Mouse (Mus musculus): ENCODE data around the gene Catsper4. TPM values are rescaled to one million over a fixed set of nuclear protein-coding genes. Genes with fewer than 3 reads are reported as not detected.

The Catsper4 gene
- polyA plus RNA-seq, 1 experiment from 2014 or later: not detected

DNA sequence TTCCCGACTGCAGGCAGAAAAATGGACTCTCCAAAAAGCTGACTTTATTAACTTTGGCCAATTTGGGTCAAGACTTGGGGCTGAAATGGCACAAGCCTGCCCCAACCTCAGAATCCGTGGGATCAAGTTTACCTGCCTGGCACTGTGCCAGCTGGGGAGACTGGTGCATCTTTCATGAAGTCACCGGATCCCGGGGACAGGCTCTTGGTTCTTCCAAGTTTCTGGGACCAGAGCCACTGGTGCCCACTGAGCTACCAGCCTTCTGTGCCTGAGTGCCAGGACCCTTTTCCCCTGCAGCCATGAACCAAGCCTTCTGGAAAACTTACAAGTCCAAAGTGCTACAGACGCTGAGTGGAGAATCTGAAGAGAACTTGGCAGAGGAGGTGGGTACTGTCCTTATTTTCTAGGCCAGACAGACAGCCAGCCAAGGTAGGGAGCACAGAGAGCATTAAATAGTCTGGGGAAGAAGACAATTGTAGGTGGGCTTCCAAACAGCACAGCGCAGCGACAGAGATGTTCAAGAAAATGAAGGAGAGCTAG, 19.6 kb upstream of the Catsper4 start, which contains the start of gene Gm30191:
Gene Gm30191, plus strand, starts transcription at position 217 of the 540 bp plus-strand sequence.
- H3K27ac ChIP-seq: peak within 1 kb of the TSS; percentile 27; the same call in 1 of the 2 replicates
- 68% methylated on average over 7 of the region's 7 CpGs for WGBS
- H3K27me3 ChIP-seq (replicated peaks): peaks cover 41% of the 10 kb centered on the region
- no peak within 1 kb of the TSS; the same call in 1 of the 2 replicates for H3K9ac ChIP-seq
- no peak for ATAC-seq (replicated peaks)
- H3K4me1 ChIP-seq: peaks cover 50% of the 10 kb centered on the region
- peak within 1 kb of the TSS; percentile 71 for H3K4me3 ChIP-seq
- no peaks in the 10 kb centered on the region for H3K36me3 ChIP-seq (replicated peaks)
- no peaks in the 10 kb centered on the region for H3K9me3 ChIP-seq
- peak within 1 kb of the TSS; percentile 92 for H3K4me2 ChIP-seq

DNA sequence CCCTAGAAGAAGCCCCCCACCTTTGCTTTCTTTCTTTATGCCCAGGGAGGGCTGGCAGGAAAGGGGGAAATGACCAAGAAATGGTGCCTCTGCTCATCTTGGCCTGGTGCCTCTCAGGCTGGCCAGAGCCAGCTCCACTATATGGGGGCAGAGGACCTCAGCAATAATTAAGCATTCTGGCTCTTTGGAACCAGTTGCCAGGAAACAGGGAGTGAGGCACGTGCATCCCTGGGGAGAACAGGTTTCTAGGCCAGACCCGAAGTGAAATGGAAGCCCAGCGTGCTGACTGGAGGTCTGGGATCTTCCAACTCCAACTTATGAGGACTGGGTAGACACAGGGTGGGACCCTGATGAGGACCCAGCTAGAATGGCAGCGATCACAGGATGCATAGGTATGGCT, 19.1 kb upstream of the Catsper4 start:
- 0 out of 2 replicates have a peak overlapping the region, but pooled peaks have one; percentile 27 for H3K27ac ChIP-seq
- peaks cover 45% of the 10 kb centered on the region for H3K4me1 ChIP-seq
- no peaks in the 10 kb centered on the region for H3K36me3 ChIP-seq (replicated peaks)
- no peak overlapping the region for H3K9ac ChIP-seq
- ATAC-seq (replicated peaks): no peak
- no peaks in the 10 kb centered on the region for H3K9me3 ChIP-seq
- peak overlapping the region; percentile 92; the same call in 1 of the 2 replicates for H3K4me2 ChIP-seq
- WGBS: 24% methylated on average over 4 of the region's 4 CpGs
- peaks cover 39% of the 10 kb centered on the region for H3K27me3 ChIP-seq (replicated peaks)
- H3K4me3 ChIP-seq: no peak overlapping the region

DNA sequence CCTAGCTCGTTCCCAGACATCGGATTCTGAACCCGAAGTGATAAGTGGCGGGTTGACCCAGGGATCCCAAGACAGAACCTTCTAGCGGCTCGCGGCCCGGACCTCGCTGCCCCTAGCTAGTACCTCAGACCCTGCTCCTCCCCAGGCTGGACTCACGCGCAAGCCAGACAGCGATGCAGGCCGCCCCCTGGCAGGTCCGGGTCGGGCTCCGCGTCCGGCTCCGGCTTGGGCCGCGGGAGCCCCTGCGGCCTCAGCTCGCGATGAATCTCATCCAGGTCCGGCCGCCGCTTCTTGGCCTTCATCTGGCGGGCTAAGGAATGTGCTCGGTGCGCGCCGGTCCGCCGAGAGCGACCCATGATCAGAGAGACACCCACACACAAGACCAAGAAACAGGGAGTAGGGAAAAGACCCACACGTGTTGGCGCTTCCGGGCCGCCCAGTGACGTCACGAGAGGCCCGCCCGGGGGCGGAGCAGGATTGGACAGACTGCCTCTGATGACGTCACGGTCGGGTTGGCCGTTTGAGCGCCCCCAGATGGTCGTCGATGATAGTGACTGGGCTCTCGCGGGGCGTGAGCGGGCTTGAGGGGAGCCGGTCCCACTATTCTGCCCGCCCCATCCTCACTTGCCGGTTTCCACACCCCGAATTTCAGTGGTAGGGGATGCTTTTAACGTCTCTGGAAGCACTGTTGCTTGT, 18.1 kb upstream of the Catsper4 start, which contains the start of gene Zfp593:
Gene Zfp593, minus strand, starts transcription at position 445 of the 696 bp plus-strand sequence.
- under 1% methylated on average over 60 of the region's 60 CpGs for WGBS
- Histone ChIP-seq H3K9ac (peak within 1 kb of the TSS; percentile 68), H3K9me3 (no peaks in the 10 kb centered on the region), H3K27me3 (replicated peaks) (peaks cover 31% of the 10 kb centered on the region), H3K36me3 (replicated peaks) (no peaks in the 10 kb centered on the region), H3K4me3 (peak within 1 kb of the TSS; percentile 71), H3K4me2 (peak within 1 kb of the TSS; percentile 92), H3K27ac (peak within 1 kb of the TSS; percentile 27; the same call in 1 of the 2 replicates), H3K4me1 (peaks cover 35% of the 10 kb centered on the region)
- ATAC-seq (replicated peaks): peak; percentile 85

DNA sequence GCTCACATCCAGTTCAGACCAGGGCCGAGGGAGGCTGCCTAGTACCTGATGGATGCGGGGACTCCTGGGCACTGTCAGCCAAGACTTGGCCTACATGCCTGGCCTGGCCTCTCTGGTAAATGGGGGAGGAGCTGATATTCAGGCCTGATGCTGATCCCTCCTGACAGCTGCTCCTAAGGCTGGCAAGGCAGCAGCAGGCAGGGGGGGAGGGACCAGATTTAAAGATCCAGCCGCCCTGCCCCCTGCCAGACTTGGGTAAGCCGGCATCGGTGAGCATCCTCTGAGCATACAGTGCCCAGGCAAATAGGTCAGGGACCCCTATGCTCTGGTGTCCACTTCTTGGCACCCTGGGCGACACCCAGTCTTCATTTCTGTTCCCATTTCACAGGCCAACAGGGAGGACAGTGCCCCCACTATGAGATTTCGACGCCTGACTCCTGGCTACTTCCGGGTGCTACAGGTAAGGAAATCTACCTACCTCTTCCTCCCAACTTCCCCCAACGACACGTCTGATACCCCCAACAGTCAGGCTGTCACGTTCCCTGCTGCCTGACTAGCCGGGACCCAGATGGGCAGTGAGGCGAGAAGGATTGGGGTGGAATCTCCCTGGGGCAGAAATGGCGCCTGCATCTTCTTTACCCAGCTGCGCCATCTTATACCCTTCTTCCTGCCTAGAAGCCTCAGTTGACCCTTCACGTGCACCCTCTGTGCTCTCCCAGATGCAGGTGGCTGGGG, 16.5 kb upstream of the Catsper4 start, which contains the start of gene E130218I03Rik:
Gene E130218I03Rik, plus strand, starts transcription at position 147 of the 735 bp plus-strand sequence.
- no peaks in the 10 kb centered on the region for H3K36me3 ChIP-seq (replicated peaks)
- H3K27me3 ChIP-seq (replicated peaks): peaks cover 28% of the 10 kb centered on the region
- WGBS: 90% methylated on average over 17 of the region's 17 CpGs
- peak within 1 kb of the TSS; percentile 71 for H3K4me3 ChIP-seq
- no peak within 1 kb of the TSS for H3K27ac ChIP-seq
- H3K9ac ChIP-seq: no peak within 1 kb of the TSS
- no peaks in the 10 kb centered on the region for H3K9me3 ChIP-seq
- peaks cover 26% of the 10 kb centered on the region for H3K4me1 ChIP-seq
- peak within 1 kb of the TSS; percentile 92 for H3K4me2 ChIP-seq
- ATAC-seq (replicated peaks): no peak

DNA sequence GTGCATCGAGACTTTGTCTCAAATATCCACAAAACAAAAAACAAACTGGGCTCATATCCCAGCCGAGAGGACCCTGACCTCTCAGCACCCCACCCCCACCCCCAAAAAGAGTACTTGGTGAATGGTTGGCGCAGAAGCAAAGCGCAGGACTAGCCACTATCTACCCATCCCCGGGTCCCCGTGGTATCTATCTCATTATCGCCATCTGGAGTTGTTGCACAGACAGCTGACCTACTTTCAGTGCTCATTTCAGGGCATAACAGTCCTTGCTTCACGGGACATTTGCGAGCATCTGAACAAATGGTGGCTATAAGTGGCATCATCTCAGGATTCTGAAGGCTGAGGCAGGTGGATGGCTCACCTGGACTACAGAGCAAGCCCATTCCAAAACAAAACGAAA, 11.5 kb upstream of the Catsper4 start:
- H3K36me3 ChIP-seq (replicated peaks): no peaks in the 10 kb centered on the region
- no peak overlapping the region for H3K27ac ChIP-seq
- H3K9me3 ChIP-seq: no peaks in the 10 kb centered on the region
- H3K4me3 ChIP-seq: no peak overlapping the region
- H3K4me1 ChIP-seq: peaks cover 10% of the 10 kb centered on the region
- H3K4me2 ChIP-seq: peak overlapping the region; percentile 34; the same call in 1 of the 2 replicates
- H3K9ac ChIP-seq: no peak overlapping the region
- H3K27me3 ChIP-seq (replicated peaks): peaks cover 16% of the 10 kb centered on the region
- ATAC-seq (replicated peaks): no peak
- WGBS: 15% methylated on average over 10 of the region's 10 CpGs

DNA sequence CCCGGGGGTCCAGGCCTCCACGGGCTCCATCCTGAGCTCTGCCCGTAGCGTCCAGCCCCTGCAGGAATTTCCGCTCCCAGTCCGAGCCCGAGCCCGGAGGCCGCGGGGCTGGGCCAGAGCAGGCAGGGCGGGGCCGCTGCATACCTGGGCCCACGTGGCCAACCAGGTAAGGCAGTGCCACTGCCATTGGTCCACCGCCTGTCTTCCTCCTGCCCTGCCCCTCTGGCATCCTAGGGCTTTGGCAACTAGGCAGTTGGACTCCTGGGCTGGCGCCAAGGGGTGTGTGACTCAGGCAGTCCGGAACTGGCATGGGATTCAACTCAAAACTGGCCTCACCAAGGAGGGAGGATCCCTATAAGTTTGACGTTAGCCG, 11.1 kb upstream of the Catsper4 start, which contains the start of gene Cnksr1:
Gene Cnksr1, minus strand, starts transcription at position 121 of the 373 bp plus-strand sequence.
- H3K4me3 ChIP-seq: no peak within 1 kb of the TSS
- no peaks in the 10 kb centered on the region for H3K9me3 ChIP-seq
- H3K9ac ChIP-seq: no peak within 1 kb of the TSS
- H3K36me3 ChIP-seq (replicated peaks): no peaks in the 10 kb centered on the region
- H3K27me3 ChIP-seq (replicated peaks): peaks cover 16% of the 10 kb centered on the region
- H3K4me2 ChIP-seq: peak within 1 kb of the TSS; percentile 34; the same call in 1 of the 2 replicates
- 3% methylated on average over 18 of the region's 18 CpGs for WGBS
- H3K4me1 ChIP-seq: peaks cover 10% of the 10 kb centered on the region
- ATAC-seq (replicated peaks): no peak
- H3K27ac ChIP-seq: no peak within 1 kb of the TSS

DNA sequence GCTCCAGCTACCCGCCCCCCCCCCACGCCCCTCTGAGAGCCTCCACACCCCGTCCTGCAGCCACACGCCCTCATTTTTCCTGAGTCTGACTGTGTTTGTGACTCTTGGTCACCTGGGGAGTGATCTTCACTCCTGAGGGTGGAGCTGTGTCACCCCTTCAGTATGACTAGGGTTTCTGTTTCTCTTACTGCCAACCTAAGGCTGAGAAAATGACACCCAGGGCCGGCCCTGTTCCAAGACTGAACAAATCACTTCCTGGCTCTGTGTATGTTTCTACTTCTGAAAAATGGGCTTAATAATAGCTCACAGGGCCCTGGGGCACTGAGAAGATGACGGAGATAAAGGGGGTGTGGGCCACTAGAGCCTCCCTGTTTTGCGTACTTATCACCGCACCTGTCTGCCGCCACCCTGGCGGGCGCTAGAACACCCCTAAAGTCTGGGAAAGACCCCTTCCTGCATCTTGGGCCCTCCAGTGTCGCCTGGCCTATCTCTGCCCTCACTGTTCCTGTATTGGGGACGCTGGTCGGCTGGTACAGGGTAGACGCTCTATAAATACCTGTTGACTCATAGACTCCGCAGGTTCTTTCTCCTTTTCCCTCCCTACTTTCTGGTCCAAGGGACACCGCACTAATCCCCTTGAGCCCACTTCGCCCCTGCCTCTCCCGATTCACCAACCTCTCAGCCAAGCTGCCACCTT, 10.5 kb upstream of the Catsper4 start:
- ATAC-seq (replicated peaks): no peak
- H3K9me3 ChIP-seq: no peaks in the 10 kb centered on the region
- H3K27ac ChIP-seq: no peak overlapping the region
- no peak overlapping the region for H3K4me3 ChIP-seq
- H3K36me3 ChIP-seq (replicated peaks): no peaks in the 10 kb centered on the region
- peak overlapping the region; percentile 34; the same call in 1 of the 2 replicates for H3K4me2 ChIP-seq
- H3K27me3 ChIP-seq (replicated peaks): peaks cover 16% of the 10 kb centered on the region
- peaks cover 10% of the 10 kb centered on the region for H3K4me1 ChIP-seq
- no peak overlapping the region for H3K9ac ChIP-seq
- WGBS: 32% methylated on average over 19 of the region's 19 CpGs

DNA sequence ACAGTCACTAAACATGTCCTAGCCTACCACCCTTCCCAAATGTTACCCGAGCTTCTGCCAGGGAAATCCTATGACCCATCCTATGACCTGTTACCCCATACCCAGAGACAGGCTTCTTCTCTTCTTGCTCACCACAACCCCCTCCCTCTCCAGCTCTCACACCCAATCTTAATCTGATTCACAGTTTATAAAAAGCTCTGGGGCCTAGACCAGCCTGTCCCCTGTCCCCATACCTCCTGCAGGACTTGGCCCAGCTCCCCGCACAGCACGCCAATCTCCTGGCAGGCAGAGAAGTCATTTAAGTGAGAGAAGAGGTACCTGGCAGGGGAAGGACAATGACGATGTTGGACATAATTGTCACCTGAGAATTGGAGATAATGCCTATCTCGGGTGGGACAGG, 7.7 kb upstream of the Catsper4 start:
- no peak overlapping the region for H3K4me2 ChIP-seq
- ATAC-seq (replicated peaks): no peak
- WGBS: 85% methylated on average over 5 of the region's 5 CpGs
- no peaks in the 10 kb centered on the region for H3K9me3 ChIP-seq
- H3K9ac ChIP-seq: no peak overlapping the region
- no peak overlapping the region for H3K4me3 ChIP-seq
- H3K27ac ChIP-seq: no peak overlapping the region
- H3K27me3 ChIP-seq (replicated peaks): peaks cover 16% of the 10 kb centered on the region
- peaks cover 10% of the 10 kb centered on the region for H3K4me1 ChIP-seq
- H3K36me3 ChIP-seq (replicated peaks): no peaks in the 10 kb centered on the region

DNA sequence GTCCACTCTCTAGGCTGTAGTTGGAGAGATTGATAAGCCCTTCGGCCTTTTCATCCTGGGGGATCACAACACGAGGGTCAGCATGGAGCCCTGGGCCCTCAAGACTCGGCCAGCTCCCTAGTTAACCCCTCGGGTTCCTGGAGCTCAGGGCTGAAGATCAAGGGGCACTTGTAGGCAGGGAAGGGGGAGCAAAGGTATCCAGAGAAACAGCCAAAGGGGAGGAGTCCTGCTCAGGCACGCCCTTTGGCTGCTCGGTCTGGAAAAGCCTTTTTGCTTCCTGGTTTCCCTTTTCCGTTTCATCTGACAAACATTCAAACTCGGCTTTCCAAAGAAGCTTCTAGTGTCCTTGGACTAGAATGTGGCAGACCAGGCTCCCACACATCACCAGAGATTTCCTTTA, 3.2 kb upstream of the Catsper4 start:
- H3K4me1 ChIP-seq: no peaks in the 10 kb centered on the region

DNA sequence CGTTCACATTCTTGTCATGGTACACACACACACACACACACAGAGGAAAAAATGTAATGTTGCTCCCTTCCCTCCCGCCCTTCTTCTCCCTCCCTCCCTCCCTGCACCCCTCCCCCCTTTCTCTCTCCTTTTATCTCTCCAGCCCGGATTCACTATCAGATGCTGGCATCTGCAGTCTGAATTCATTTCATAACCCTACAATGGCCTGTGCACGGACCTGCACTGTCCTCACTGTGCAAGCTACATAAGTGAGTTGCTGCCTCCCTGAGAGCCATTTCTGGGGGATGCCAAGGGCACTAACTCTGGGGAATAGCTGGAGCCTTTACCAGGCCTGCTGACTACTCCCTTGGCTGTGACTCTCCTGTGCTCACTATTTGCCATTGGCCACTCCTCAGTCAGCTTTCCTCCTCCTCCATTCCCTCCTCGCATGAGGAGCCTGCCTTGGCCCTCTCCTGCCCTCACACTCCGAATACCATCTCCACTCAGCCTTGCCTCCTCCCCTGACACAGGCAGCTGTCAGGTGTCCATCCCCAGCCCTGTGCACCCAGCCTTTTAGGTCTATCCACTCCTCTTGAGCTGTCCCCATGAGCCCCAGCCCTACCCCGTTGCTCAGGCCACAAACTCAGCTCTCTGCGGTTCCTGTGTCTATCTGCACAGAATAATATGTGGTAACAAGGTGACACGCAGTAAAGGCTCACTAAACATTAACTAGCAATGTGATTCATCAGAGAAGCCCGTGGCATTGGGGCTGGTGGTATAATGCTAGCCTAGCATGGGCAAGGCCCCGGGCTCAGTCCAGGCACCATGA, 4.2 kb downstream of the Catsper4 start:
- no peak overlapping the region for H3K4me3 ChIP-seq
- no peaks in the 10 kb centered on the region for H3K27me3 ChIP-seq (replicated peaks)
- no peaks in the 10 kb centered on the region for H3K4me1 ChIP-seq
- H3K36me3 ChIP-seq (replicated peaks): no peaks in the 10 kb centered on the region
- no peak overlapping the region for H3K27ac ChIP-seq
- ATAC-seq (replicated peaks): no peak
- H3K9ac ChIP-seq: no peak overlapping the region
- H3K4me2 ChIP-seq: no peak overlapping the region
- WGBS: 68% methylated on average over 11 of the region's 11 CpGs
- H3K9me3 ChIP-seq: no peaks in the 10 kb centered on the region

More for the DNA sequence above, 3.2 kb upstream of the Catsper4 start:
- Histone ChIP-seq H3K27ac (no peak overlapping the region), H3K27me3 (replicated peaks) (no peaks in the 10 kb centered on the region), H3K4me3 (no peak overlapping the region), H3K9me3 (no peaks in the 10 kb centered on the region), H3K4me2 (no peak overlapping the region), H3K9ac (no peak overlapping the region), H3K36me3 (replicated peaks) (no peaks in the 10 kb centered on the region)
- no peak for ATAC-seq (replicated peaks)
- 39% methylated on average over 8 of the region's 8 CpGs for WGBS

DNA sequence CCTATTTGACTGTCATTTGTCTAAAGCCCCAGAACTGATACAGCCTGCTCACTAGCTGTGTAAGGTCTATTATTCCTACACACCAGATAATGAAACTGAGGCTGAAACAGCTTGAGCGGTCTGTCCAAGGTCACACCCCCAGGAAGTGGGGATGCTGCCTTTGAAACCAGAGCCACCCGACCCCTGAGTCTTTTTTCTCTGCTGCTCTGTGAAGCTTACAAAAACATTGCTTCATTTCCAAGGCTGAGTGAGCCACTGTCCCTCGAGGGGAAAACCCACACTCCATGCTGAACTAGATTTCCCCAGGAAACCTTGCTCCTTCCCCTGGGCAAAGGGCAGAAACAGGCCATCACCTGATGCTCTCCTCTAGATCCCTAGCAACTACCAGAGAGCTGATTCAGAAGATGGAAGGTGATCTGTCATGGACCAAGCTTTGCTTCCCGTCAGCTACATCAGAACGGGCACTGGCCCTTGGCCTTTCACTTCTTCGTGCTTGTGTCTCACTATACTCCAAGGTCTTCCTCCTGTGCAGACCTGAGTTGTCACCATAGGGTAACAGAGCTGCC, 20.6 kb downstream of the Catsper4 start:
- Histone ChIP-seq H3K4me2 (no peak overlapping the region), H3K9ac (no peak overlapping the region), H3K4me1 (no peaks in the 10 kb centered on the region), H3K4me3 (no peak overlapping the region), H3K27ac (no peak overlapping the region), H3K27me3 (replicated peaks) (no peaks in the 10 kb centered on the region), H3K36me3 (replicated peaks) (no peaks in the 10 kb centered on the region), H3K9me3 (no peaks in the 10 kb centered on the region)
- ATAC-seq (replicated peaks): no peak
- WGBS: 70% methylated on average over 6 of the region's 6 CpGs
